Mouse (Mus musculus) cerebellum, adult 8-10 months (tissue): ENCODE data around the gene Ncoa4.
"Not testable (repeated sequence)": the region's sequence is repeated elsewhere in the genome, so short reads cannot be mapped to it uniquely, and the experiment has no call there.

Experiments used
- DNase-seq: peaks from one replicate; pipeline ENCODE4 v3.0.0; 2022

Gene Ncoa4

DNA sequence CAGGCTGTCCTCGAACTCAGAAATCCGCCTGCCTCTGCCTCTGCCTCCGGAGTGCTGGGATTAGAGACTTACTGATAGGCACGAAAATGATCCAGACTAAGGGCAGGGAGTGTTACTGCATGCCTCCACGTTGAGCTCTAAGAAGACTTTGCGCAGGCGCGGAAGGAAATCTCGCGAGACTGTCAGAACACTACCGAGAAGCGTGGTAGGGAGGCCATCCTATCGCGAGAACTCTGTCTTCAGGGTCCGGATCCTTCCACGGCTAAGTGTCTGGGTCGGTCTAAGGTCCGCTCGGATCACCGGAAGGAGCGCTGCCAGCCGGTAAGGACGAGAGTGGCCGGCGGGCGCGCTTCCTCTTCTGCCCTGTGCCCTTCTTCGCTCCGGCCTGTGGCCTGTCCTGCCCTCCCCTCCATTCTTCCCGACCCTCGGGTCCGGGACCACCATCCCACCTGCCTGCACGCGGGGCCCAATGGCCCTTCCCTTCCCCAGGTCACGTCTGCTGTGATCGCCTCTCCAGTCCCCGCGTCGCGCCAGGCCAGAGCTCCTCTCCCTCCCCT, at the start of gene Ncoa4:
TSS of gene Ncoa4 (plus strand) at position 176 of the 557 bp plus-strand sequence.
- peak; percentile 98 for DNase-seq

DNA sequence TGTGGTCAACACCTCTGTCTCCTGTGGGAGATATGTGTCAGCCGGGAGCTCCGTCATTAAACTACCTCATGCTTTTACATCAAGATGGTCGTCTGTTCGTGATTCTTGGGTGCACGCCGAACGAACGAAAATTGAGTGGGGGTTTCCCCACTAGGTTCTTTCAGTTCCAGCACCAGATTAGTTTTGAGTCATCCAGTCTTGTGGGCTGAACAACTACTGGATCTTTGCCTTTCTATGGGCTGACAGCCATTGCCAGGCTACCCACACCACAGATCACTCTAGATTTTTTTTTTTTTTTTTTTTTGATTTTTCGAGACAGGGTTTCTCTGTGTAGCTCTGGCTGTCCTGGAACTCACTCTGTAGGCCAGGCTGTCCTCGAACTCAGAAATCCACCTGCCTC, 47.5 kb upstream of the Ncoa4 start:
- DNase-seq: not testable (repeated sequence)

GRCm38 (mm10) chr14:32120940-32121919, 38.4 kb upstream of the Ncoa4 start:
- DNase-seq: no peak

- DNase-seq: no peak
Measured at GRCm38 (mm10) chr14:32121920-32122315, 37.7 kb upstream of the Ncoa4 start.

DNA sequence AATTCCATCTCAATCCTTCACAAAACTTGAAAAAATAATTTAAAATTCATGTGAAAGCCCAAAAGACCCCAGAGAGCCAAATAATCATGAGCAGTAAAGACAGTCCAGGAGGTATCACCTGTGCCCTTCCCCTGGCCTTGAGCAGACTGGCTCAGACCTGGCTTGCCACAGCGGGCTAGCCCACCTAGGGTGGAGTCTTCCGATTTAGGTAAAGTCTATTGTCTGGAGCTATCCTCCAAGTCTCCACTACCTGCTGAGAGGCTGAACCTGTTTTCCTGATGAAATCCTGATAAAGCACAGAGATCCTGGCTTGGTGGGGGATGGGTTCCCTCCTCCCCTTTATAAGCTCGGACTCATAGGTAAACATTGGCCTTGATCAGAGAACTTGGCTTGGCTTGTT, 35.4 kb upstream of the Ncoa4 start:
- DNase-seq: no peak

GRCm38 (mm10) chr14:32125256-32125655, 34.4 kb upstream of the Ncoa4 start:
- DNase-seq: not testable (repeated sequence)

- no peak for DNase-seq
Measured at GRCm38 (mm10) chr14:32128409-32128808, 31.3 kb upstream of the Ncoa4 start.

DNA sequence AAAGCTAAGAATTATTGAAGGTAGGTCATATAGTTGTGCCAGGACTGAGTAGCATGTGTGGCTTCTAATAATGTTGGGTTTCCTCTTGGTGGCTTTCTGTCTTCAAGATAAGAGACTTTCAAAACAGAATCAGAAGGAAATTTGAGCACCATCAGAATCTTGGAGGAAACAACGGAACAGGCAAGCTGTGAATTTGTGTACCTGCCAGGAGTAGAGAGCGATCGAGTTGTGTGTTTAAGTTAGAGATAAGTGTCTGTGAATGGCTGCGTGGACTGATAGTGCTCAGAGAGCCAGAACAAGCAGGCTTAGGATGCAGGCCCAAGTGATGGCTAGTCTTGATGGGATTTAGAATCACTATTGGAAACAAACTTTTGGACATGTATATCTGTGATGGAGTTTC, 27.8 kb upstream of the Ncoa4 start:
- DNase-seq: no peak

- DNase-seq: no peak
Measured at GRCm38 (mm10) chr14:32134293-32134692, 25.4 kb upstream of the Ncoa4 start.

DNA sequence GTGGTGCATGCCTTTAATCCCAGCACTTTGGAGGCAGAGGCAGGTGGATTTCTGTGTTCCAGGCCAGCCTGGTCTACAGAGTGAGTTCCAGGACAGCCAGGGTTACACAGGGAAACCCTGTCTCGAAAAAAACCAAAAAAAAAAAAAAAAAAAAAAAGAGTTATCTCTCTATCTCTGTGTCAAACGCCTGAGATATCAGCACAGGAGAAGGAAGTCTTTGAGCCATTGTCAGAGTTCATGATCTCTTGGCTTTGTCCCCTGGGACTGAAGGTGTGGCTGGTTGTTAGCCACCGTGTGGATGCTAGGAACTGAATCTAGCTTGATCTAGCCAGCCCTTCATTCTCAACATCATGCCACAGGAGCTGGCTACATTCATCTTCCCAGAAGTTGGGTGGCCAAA, 23.2 kb upstream of the Ncoa4 start:
- not testable (repeated sequence) for DNase-seq

- no peak for DNase-seq
Measured at GRCm38 (mm10) chr14:32140359-32140965, 19.2 kb upstream of the Ncoa4 start.

- DNase-seq: no peak
Measured at GRCm38 (mm10) chr14:32141723-32142122, 17.9 kb upstream of the Ncoa4 start, which contains the start of gene Msmb. Msmb (plus strand) TSS chr14:32142023.

GRCm38 (mm10) chr14:32144734-32145133, 14.9 kb upstream of the Ncoa4 start:
- no peak for DNase-seq

DNA sequence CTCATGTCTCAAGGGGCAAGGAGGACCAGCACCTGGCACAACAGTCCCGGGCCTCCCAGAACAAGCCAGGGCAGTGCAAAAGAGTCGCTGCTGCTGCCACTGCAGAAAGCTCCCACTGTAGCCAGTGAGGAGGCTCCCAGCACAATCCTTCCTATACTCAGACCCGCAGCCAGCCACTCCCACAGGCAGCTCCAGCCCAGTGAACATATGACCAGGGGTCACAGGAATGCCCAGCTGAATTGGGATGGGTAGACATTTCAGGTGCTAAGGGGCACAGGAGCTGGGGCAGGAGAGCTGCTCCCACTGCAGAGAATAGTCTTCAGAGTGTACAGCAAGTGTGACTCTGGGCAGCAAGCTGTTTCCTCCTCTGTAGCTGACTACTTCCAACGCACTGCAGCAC, 14.3 kb upstream of the Ncoa4 start:
- no peak for DNase-seq

GRCm38 (mm10) chr14:32145809-32146511, 13.7 kb upstream of the Ncoa4 start:
- no peak for DNase-seq

DNA sequence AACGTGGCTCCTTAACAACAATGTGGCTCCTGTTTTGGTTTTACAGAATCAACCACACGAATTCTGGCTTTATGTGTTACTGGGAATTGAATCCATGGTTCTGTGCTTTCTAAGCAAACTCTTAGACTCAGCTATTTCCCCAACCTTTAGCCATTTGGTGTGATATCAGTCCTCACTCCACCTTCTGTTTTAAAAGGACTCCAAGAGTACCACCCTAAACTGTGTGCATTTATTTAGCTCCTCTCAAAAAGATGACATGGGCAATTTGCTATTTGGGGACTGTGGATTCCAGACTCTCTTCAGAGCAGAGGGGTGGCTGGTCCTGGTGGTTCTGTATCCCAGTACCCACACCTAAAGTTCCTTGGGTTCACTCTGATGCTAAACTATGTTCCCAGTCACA, 13.1 kb upstream of the Ncoa4 start:
- DNase-seq: no peak

DNA sequence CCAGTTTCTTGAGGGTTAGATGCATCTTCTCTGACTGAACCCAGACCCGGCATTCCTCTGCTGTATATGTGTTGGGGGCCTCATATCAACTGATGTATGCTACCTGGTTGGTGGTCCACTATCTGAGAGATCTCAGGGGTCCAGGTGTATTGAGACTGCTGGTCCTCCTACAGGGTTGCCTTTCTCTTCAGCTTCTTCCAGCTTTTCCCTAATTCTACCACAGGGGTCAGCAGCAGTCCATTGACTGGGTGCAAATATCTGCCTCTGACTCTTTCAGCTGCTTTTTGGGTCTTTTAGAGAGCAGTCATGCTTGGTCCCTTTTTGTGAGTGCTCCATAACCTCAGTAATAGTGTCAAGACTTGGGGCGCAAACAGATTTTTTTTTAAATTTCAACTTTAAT, 8.8 kb upstream of the Ncoa4 start:
- no peak for DNase-seq

DNA sequence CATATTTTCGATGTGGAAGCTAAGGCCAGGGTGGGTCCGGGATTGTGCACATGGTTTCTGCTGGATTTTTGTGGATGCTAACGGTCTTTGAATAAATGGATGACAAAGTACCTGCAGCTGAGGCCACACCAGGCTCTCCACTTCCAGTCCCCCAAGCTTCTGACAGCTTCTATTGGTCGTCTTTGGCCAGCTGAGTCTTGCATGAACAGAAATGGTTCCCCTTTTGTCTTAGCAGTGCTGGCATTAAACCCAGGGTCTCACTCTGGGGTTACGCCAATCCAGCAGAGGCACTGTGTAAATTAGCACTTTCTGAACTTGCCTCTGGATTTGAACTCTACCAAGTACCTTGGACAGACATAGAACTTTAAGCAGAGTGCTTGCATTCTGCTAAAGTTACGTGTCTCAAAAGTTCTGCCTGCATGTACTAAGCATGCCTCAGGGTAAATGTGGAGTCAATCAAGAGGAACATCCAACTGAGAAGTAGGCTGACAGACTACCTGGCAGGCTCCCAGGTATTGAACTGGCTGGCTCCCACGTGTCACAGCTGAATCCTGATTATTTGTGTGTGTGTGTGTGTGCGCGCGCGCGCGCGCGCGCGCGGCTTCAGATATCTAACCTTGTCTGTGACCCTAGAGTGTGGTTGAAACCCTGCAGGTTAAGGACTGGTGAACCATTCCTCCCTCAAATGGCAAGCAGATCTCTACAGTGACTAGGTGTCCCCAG, 7.3 kb upstream of the Ncoa4 start:
- DNase-seq: no peak

DNA sequence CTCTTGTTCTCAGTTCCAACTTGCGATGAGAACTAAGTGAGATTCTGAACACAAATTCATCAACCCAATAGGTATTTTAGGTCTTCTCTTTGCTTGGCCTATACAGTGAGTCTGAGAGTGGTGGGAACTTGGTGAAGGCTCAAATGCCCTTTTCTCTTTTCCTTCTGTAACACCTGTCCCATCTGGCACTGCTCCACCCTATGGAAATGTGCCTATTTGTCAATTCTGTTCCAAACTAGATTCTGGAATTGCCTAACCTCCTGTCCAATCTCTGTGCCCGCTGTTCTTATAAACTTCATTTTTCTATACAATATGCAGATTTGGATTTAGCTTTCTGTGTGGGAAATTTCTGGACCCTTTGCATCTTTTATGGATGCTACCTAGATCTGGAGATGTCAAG, 6.5 kb upstream of the Ncoa4 start:
- no peak for DNase-seq

DNA sequence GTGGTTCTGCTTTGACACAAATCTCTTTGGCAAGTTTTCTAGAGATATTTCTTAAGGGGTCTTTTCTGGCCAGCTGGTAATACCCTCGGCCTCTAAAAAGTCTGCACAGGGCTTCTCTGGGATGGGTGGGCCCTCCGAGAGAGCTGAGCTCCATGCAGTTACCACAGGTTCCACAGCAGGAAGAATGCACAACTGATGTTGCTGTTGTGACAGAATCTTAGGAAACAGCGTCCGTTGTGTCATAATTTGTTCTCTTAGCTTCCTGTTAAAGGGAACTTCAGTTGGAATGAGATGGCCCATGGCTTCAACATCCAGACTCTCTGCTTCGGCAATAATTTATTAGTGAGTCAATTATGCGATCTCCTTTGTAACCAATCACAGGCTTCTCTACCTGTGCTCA, 4.9 kb upstream of the Ncoa4 start:
- no peak for DNase-seq

DNA sequence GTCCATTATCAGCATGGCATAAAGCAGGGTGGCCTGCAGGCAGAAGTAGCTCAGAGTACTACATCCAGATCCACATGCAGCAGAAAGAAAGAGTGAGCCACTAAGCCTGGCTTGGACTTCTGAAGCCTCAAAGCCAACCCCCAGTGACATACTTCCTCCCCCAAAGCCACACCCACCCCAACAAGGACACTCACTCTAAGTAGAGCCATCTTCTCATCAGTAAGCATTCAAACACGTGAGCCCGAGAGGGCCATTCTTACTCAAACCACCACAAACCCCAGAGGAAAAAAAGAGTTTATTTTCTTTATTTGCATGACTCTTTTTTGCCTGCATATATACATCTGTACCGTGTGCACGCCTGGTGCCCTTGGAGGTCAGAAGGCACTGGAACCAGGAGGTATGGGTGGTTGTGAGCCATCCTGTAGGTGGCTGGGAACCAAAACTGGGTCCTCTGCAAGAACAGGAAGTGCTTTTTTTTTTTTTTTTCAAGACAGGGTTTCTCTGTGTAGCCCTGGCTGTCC, 455 bp upstream of the Ncoa4 start:
- DNase-seq: no peak

GRCm38 (mm10) chr14:32160563-32160962, 898 bp downstream of the Ncoa4 start:
- DNase-seq: no peak
